Mouse (Mus musculus): Measurements from ENCODE around the gene Ccnf. TPM values are rescaled to one million over a fixed set of nuclear protein-coding genes. Genes with fewer than 3 reads are reported as not detected.

The Ccnf gene
- total and polyA plus RNA-seq, 3 experiments = 26.4 to 60.7 (median 40.1) TPM

GRCm38 (mm10) chr17:24220435-24221411 is 30.6 kb downstream of the Ccnf start, which contains the start of gene Tedc2:
Tedc2 (minus strand) TSS chr17:24220851.
- DNase-seq (ENCODE audit: extremely low read depth) = peak; percentile 96
- Histone ChIP-seq H3K9me3 (replicated peaks; ENCODE audit: low read length) (no peaks in the 10 kb centered on the region), H3K4me2 (ENCODE audit: insufficient read depth, low read depth, poor library complexity, severe bottlenecking) (peak within 1 kb of the TSS; percentile 89), H3K36me3 (replicated peaks in 1 of 2; ENCODE audit: control insufficient read depth in 1 of 2, insufficient read depth in 1 of 2, low read length in 1 of 2) (peaks cover 48 to 69% of the 10 kb centered on the region in 2 experiments), H3K27ac (ENCODE audit: insufficient read depth, low read depth) (no peak within 1 kb of the TSS), H3K79me2 (replicated peaks; ENCODE audit: control insufficient read depth, extremely low read depth, insufficient read depth, poor library complexity, severe bottlenecking) (no peaks in the 10 kb centered on the region; the same call in 1 of the 2 replicates), H3K4me1 (ENCODE audit: control insufficient read depth in 1 of 2, insufficient read depth in 2 of 2) (peaks cover 7 to 28% of the 10 kb centered on the region in 2 experiments), H3K4me3 (replicated peaks in 1 of 3; ENCODE audit: low read depth in 2 of 3, low read length in 2 of 3, poor library complexity in 1 of 3) (peak within 1 kb of the TSS; percentile 82 to 89 (median 88)), H3K9ac (ENCODE audit: insufficient read depth, low read depth) (peak within 1 kb of the TSS; percentile 73), H3K27me3 (replicated peaks) (no peaks in the 10 kb centered on the region)
- in situ Hi-C loops (cut with MboI; ENCODE audit: low pct_ligation_motif_present, low pct_unique_long_range_greater_than_20kb, low sequenced_read_pairs) = no loop called here
- dilution Hi-C loops (cut with MboI; ENCODE audit: extremely low pct_ligation_motif_present, extremely low pct_unique_long_range_greater_than_20kb, low sequenced_read_pairs) = no loop called here
- TF ChIP-seq MAZ (IDR thresholded peaks at IDR 0.05; ENCODE audit: low read depth, low read length) (no peak), ELF1 (IDR thresholded peaks at IDR 0.05; ENCODE audit: low read depth, low read length) (peak; percentile 97), MYC (IDR thresholded peaks at IDR 0.05; ENCODE audit: low read depth, low read length) (0 out of 2 replicates have a peak, but pooled peaks have one; percentile 32), CHD1 (IDR thresholded peaks at IDR 0.05; ENCODE audit: low read depth, low read length) (no peak), PAX5 (IDR thresholded peaks at IDR 0.05; ENCODE audit: low read length) (no peak), NELFE (IDR thresholded peaks at IDR 0.05; ENCODE audit: low read depth, low read length) (peak; percentile 86), ZMIZ1 (IDR thresholded peaks at IDR 0.05; ENCODE audit: low read depth, low read length) (peak; percentile 69), MAFK (IDR thresholded peaks at IDR 0.05; ENCODE audit: insufficient replicate concordance, low read length) (0 out of 2 replicates have a peak, but pooled peaks have one; percentile 20), UBTF (IDR thresholded peaks at IDR 0.05; ENCODE audit: low read depth, low read length) (no peak), CHD2 (IDR thresholded peaks at IDR 0.05; ENCODE audit: low read length) (peak; percentile 58), ZC3H11A (IDR thresholded peaks at IDR 0.05; ENCODE audit: low read depth, low read length) (no peak), IRF4 (IDR thresholded peaks at IDR 0.05; ENCODE audit: low read depth, low read length) (peak; percentile 29; the same call in 1 of the 2 replicates), ZNF384 (IDR thresholded peaks at IDR 0.05; ENCODE audit: low read depth, low read length) (no peak), GABPA (IDR thresholded peaks at IDR 0.05; ENCODE audit: insufficient replicate concordance, low read depth, low read length) (no peak), EP300 (IDR thresholded peaks at IDR 0.05; ENCODE audit: low read length) (no peak), HCFC1 (IDR thresholded peaks at IDR 0.05; ENCODE audit: low read depth, low read length) (peak; percentile 73), ETS1 (conservative IDR thresholded peaks at IDR 0.05; ENCODE audit: low read depth, low read length) (0 out of 2 replicates have a peak, but pooled peaks have one; percentile 17), MAX (IDR thresholded peaks at IDR 0.05; ENCODE audit: low read length) (no peak), JUND (conservative IDR thresholded peaks at IDR 0.05; ENCODE audit: low read depth, low read length) (no peak), USF1 (IDR thresholded peaks at IDR 0.05; ENCODE audit: low read depth, low read length) (no peak), TCF12 (IDR thresholded peaks at IDR 0.05; ENCODE audit: low read depth, low read length) (peak; percentile 69; the same call in 1 of the 2 replicates), BHLHE40 (IDR thresholded peaks at IDR 0.05; ENCODE audit: low read depth, low read length) (peak; percentile 64), KAT2A (IDR thresholded peaks at IDR 0.05; ENCODE audit: insufficient replicate concordance, low read length) (no peak), MXI1 (IDR thresholded peaks at IDR 0.05; ENCODE audit: low read depth, low read length) (no peak), CTCF (conservative IDR thresholded peaks at IDR 0.05 in 1 of 2, IDR thresholded peaks at IDR 0.05 in 1 of 2; ENCODE audit: low read depth in 2 of 2, low read length in 2 of 2) (no peak), SIN3A (IDR thresholded peaks at IDR 0.05; ENCODE audit: low read length) (peak; percentile 92), ZKSCAN1 (IDR thresholded peaks at IDR 0.05; ENCODE audit: borderline replicate concordance, low read depth, low read length) (no peak), USF2 (conservative IDR thresholded peaks at IDR 0.05; ENCODE audit: low read depth, low read length) (no peak), POLR2AphosphoS2 (IDR thresholded peaks at IDR 0.05; ENCODE audit: low read depth, low read length) (peak; percentile 85; the same call in 1 of the 2 replicates), RCOR1 (conservative IDR thresholded peaks at IDR 0.05; ENCODE audit: low read depth, low read length) (no peak), TBP (conservative IDR thresholded peaks at IDR 0.05; ENCODE audit: low read depth, low read length) (peak; percentile 46; the same call in 1 of the 2 replicates), POLR2A (IDR thresholded peaks at IDR 0.05; ENCODE audit: low read depth, low read length) (peak; percentile 87), SMC3 (IDR thresholded peaks at IDR 0.05; ENCODE audit: low read depth, low read length) (no peak), RAD21 (IDR thresholded peaks at IDR 0.05; ENCODE audit: low read depth, low read length) (no peak), E2F4 (IDR thresholded peaks at IDR 0.05; ENCODE audit: insufficient replicate concordance, low read depth, low read length) (peak; percentile 88; the same call in 1 of the 2 replicates), NRF1 (IDR thresholded peaks at IDR 0.05; ENCODE audit: low read depth, low read length) (peak; percentile 61)
